Mouse (Mus musculus) cerebellum, adult 2 months (tissue): ENCODE results near the gene Trip12.
A peak's percentile ranks its signal among the peaks of the same experiment; 100 is the strongest.

Experiments used
- CTCF ChIP-seq: fragments of 200-500 bp; IDR thresholded peaks from 2 replicates; pipeline ENCODE4 v1.5.1; 2011; ENCODE audit warnings: low read depth, mild to moderate bottlenecking, control low read depth, low read length, moderate library complexity, borderline replicate concordance; ENCODE audit not compliant: insufficient read depth
- POLR2A ChIP-seq: fragments of 200-500 bp; IDR thresholded peaks from 2 replicates; pipeline ENCODE4 v1.6.1; 2011; ENCODE audit warnings: low read length, control low read depth, borderline replicate concordance; ENCODE audit not compliant: insufficient read depth

DNA sequence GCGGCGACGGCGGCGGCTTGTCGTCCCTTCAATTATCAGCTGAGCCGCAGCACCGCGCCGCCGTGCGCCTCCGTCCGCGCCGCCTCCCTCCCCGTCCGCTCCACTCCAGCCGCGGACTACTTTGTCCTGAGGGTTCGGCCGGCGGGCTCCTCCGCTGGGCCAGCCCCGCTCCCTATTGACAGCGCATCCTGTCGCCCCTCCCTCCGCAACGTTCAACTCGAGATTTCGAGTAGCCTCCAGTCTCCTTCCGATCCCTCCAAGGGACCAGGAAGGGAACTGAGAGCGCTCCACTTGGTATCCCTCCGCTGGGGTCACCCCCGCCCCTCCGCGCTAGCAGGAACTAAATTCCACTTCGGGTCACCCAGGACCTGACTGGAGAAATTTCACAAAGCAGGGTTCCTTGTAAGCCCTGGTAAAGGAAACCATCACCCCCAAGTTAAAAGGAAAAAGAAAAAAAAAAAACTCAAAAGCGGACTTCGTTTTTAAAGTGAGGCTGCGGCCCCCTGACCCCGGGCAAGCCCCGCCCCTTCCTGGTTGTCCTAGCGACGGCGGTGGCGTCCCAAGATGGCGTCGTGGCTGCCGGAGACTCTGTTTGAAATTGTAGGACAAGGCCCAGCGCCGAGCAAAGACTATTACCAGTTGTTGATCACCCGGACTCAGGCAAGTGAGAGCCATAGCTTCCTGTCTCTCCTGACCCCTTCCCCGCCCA is 853 bp downstream of the Trip12 start, which contains the start of gene Fbxo36:
- TF ChIP-seq CTCF (no peak), POLR2A (0 out of 2 replicates have a peak, but pooled peaks have one; percentile 20)
